Mouse (Mus musculus) megakaryocyte, embryonic 14.5 days (primary cell): ENCODE measurements around the gene Cela1.

Experiments
- FLI1 ChIP-seq: IDR thresholded peaks from 2 replicates; pipeline ENCODE4 v1.6.1; 2012; ENCODE audit warnings: low read length, inconsistent platforms, mixed read lengths
- GATA1 ChIP-seq: IDR thresholded peaks from 3 replicates; pipeline ENCODE4 v1.6.1; 2012; ENCODE audit warnings: mixed read lengths, low read length, inconsistent platforms, borderline replicate concordance

GRCm38 (mm10) chr15:100722564-100722963 lies 34.8 kb upstream of the Cela1 start:
- TF ChIP-seq GATA1 (no peak), FLI1 (no peak)
